Mouse (Mus musculus) spleen, adult 2 months (tissue): Measurements from ENCODE around the gene Alg14.

Experiments used
- CTCF ChIP-seq: fragments of 200-500 bp; IDR thresholded peaks from 2 replicates; pipeline ENCODE4 v1.5.1; 2011; ENCODE audit warnings: mild to moderate bottlenecking, inconsistent platforms; ENCODE audit not compliant: insufficient read depth, insufficient read length, insufficient replicate concordance; ENCODE audit errors: extremely low read depth
- POLR2A ChIP-seq: fragments of 200-500 bp; IDR thresholded peaks from 2 replicates; pipeline ENCODE4 v1.6.1; 2011; ENCODE audit warnings: low read depth, low read length, inconsistent platforms

DNA sequence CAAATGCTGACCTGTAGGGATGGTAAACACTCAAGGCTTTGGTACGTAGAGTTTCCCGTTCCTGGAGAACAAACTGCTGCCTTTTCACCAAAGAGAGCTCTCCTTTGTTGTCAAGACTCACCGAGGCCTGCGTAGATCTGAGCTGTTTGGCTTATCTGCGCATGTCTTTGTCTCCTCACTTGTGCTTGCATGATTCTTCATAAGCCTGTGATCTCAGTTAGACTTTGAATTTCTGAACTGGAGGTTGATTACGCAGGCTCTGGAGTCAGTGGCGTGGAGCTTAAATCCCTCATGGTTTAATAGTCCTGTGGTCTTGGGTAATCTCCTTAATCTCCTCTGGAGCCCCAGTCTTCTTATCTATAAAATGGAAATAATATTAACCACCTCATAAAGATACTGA is 51.7 kb downstream of the Alg14 start:
- no peak for TF ChIP-seq POLR2A
- no peak for TF ChIP-seq CTCF
